Mouse (Mus musculus) thymus, adult 2 months (tissue): ENCODE results near the gene Slc16a8. TPM values are rescaled to one million over a fixed set of nuclear protein-coding genes. Genes with fewer than 3 reads are reported as not detected.

Experiments used
- DNase-seq: peaks from one replicate; pipeline ENCODE4 v3.0.0; 2021
- H3K27ac ChIP-seq: fragments of 200-500 bp; 2 replicates; pipeline ENCODE4 v1.5.1; 2012; ENCODE audit warnings: low read length, control low read depth; ENCODE audit not compliant: control insufficient read depth, insufficient read depth
- H3K27me3 ChIP-seq: fragments of 200-500 bp; 2 replicates; pipeline ENCODE4 v1.6.1; 2012; ENCODE audit warnings: mild to moderate bottlenecking, low read length, moderate library complexity, mixed read lengths; ENCODE audit not compliant: control insufficient read depth, insufficient read depth
- H3K36me3 ChIP-seq: fragments of 200-500 bp; 2 replicates; pipeline ENCODE4 v1.6.1; 2012; ENCODE audit warnings: mild to moderate bottlenecking, low read length, moderate library complexity; ENCODE audit not compliant: control insufficient read depth, insufficient read depth
- H3K4me1 ChIP-seq: fragments of 200-500 bp; replicated peaks from 2 replicates; pipeline ENCODE4 v1.6.1; 2012; ENCODE audit warnings: low read length; ENCODE audit not compliant: control insufficient read depth, insufficient read depth
- H3K4me3 ChIP-seq: fragments of 200-500 bp; 2 replicates; pipeline ENCODE4 v1.5.1; 2012; ENCODE audit warnings: mild to moderate bottlenecking, low read length, control low read depth, moderate library complexity; ENCODE audit not compliant: control insufficient read depth, insufficient read depth
- CTCF ChIP-seq: fragments of 200-500 bp; IDR thresholded peaks from 2 replicates; pipeline ENCODE4 v1.5.1; 2012; ENCODE audit warnings: mild to moderate bottlenecking, control low read depth, low read length, moderate library complexity, borderline replicate concordance; ENCODE audit not compliant: control insufficient read depth, poor library complexity, insufficient read depth; ENCODE audit errors: extremely low read depth
- POLR2A ChIP-seq: fragments of 200-500 bp; IDR thresholded peaks from 2 replicates; pipeline ENCODE4 v1.6.1; 2012; ENCODE audit warnings: mild to moderate bottlenecking, low read length, control low read depth, moderate library complexity; ENCODE audit not compliant: control insufficient read depth, poor library complexity, insufficient read depth; ENCODE audit errors: extremely low read depth
- WGBS: fragments of 180-500 bp; shearing (Covaris S2); methylation state at CpG from one replicate; pipeline ENCODE4 v1.1.7; 2018; 5-methylcytosine and 5-hydroxymethylcytosine counted together
- polyA plus RNA-seq: library from polyadenylated mRNA; depleted of rRNA; stranded (reverse); fragments of >200 nt; gene quantifications from 2 replicates; pipeline ENCODE4 v1.2.3, GENCODE M21; 2012

The Slc16a8 gene
- polyA plus RNA-seq, 1 experiment = 0.15 TPM

DNA sequence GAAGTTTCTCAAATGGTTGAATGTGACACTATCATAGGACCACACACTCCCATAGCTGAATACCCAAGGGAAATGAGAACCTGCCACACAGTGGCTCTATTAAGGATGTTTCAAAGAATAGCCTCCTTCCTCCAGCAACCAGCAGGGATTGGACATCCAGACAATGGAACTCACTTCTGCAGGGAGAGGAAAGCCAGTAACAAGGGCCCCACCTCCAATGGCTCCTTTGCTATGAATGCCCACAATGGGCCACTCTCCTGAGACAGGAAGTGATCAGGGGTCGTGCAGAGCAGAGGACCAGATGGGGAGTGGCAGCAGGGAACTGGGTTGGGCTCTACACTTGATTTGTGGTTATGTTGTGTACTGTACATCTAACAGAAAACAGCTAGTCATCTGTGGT lies 14.0 kb upstream of the Slc16a8 start:
- Histone ChIP-seq H3K27ac (no peak overlapping the region), H3K27me3 (no peaks in the 10 kb centered on the region), H3K4me3 (no peak overlapping the region), H3K36me3 (no peaks in the 10 kb centered on the region), H3K4me1 (peaks cover 22% of the 10 kb centered on the region)
- no peak for DNase-seq
- TF ChIP-seq POLR2A = no peak
- no peak for TF ChIP-seq CTCF
- WGBS = 23% methylated on average over 1 of the region's 1 CpGs

DNA sequence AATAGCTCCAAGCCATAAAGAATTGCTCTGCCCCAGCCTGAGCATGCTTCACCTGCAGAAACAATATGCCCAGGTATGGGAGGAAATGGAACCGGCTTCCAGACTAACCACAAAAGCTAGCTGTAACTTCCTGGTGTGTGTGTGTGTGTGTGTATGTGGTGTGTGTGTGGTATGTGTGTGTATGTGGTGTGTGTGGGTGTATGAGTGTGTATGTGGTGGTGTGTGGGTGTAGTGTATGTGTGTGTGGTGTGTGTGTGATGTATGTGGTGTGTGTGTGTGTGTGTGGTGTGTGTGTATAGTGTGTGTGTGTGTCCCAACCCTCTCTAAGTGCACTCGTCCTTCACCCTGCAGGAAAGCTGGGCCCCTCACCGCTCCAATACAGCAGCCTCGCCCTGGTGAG lies 10.8 kb upstream of the Slc16a8 start:
- H3K27me3 ChIP-seq = peaks cover 9% of the 10 kb centered on the region

GRCm38 (mm10) chr15:79263726-79264125 lies 9.2 kb upstream of the Slc16a8 start:
- H3K36me3 ChIP-seq = no peaks in the 10 kb centered on the region
- WGBS = 99% methylated on average over 6 of the region's 6 CpGs
- H3K27me3 ChIP-seq = peaks cover 10% of the 10 kb centered on the region
- peaks cover 21% of the 10 kb centered on the region for H3K4me1 ChIP-seq
- no peak for DNase-seq
- TF ChIP-seq CTCF (no peak), POLR2A (no peak)
- H3K27ac ChIP-seq = no peak overlapping the region
- H3K4me3 ChIP-seq = no peak overlapping the region

More for the DNA sequence above, 10.8 kb upstream of the Slc16a8 start:
- Histone ChIP-seq H3K36me3 (no peaks in the 10 kb centered on the region), H3K4me1 (peaks cover 21% of the 10 kb centered on the region), H3K4me3 (no peak overlapping the region), H3K27ac (no peak overlapping the region)
- 27% methylated on average over 4 of the region's 4 CpGs for WGBS
- TF ChIP-seq CTCF = no peak
- no peak for TF ChIP-seq POLR2A
- DNase-seq = peak; percentile 26

DNA sequence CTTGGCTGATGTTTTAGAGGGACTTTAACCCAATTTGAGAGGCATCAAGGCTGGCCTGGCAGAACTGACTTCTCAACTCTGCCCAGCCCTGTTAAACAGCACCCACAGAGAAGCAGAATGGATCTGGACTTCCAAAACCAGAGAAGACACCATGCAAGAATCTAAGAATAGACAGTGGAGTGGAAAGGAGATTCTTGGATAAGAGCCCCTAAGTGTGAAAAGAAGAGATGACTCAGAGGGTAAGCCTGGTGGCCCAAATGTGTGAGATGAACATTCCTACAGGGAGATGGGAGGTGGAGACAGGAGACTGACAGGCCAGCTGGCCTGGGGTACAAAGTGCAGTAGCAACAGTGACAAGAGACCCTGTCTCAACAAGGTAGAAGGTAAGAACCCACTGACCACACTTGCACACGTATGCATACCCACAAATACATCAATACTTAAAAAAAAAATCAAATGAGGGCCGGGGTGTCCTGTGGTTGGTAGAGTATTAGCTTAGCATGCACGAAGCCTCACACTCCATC lies 8.3 kb upstream of the Slc16a8 start:
- WGBS = 93% methylated on average over 3 of the region's 3 CpGs
- H3K27ac ChIP-seq = no peak overlapping the region

GRCm38 (mm10) chr15:79262375-79262774 lies 7.8 kb upstream of the Slc16a8 start:
- DNase-seq = no peak
- no peak overlapping the region for H3K27ac ChIP-seq
- peaks cover 10% of the 10 kb centered on the region for H3K27me3 ChIP-seq
- no peaks in the 10 kb centered on the region for H3K36me3 ChIP-seq
- H3K4me1 ChIP-seq = peaks cover 21% of the 10 kb centered on the region
- H3K4me3 ChIP-seq = no peak overlapping the region
- peak; percentile 45; the same call in 1 of the 2 replicates for TF ChIP-seq CTCF
- TF ChIP-seq POLR2A = no peak
- WGBS = 33% methylated on average over 13 of the region's 13 CpGs

More for the DNA sequence above, 8.3 kb upstream of the Slc16a8 start:
- TF ChIP-seq CTCF (no peak), POLR2A (no peak)
- peaks cover 21% of the 10 kb centered on the region for H3K4me1 ChIP-seq
- peaks cover 10% of the 10 kb centered on the region for H3K27me3 ChIP-seq
- H3K4me3 ChIP-seq = no peak overlapping the region
- no peak for DNase-seq
- H3K36me3 ChIP-seq = no peaks in the 10 kb centered on the region

- H3K4me3 ChIP-seq = peak overlapping the region; percentile 33; the same call in 1 of the 2 replicates
- 2% methylated on average over 18 of the region's 28 CpGs for WGBS
Measured at GRCm38 (mm10) chr15:79261757-79262156, 7.2 kb upstream of the Slc16a8 start.

More at GRCm38 (mm10) chr15:79261757-79262156, 7.2 kb upstream of the Slc16a8 start:
- TF ChIP-seq CTCF = no peak
- no peak for TF ChIP-seq POLR2A
- no peak overlapping the region for H3K27ac ChIP-seq
- peak; percentile 13 for DNase-seq
- H3K4me1 ChIP-seq = peaks cover 21% of the 10 kb centered on the region
- peaks cover 10% of the 10 kb centered on the region for H3K27me3 ChIP-seq
- no peaks in the 10 kb centered on the region for H3K36me3 ChIP-seq
